Mouse (Mus musculus): ENCODE measurements around the gene Zglp1. TPM values are rescaled to one million over a fixed set of nuclear protein-coding genes. Genes with fewer than 3 reads are reported as not detected.

Zglp1 gene
- not detected for polyA plus RNA-seq (2017; shearing (Covaris generic))

DNA sequence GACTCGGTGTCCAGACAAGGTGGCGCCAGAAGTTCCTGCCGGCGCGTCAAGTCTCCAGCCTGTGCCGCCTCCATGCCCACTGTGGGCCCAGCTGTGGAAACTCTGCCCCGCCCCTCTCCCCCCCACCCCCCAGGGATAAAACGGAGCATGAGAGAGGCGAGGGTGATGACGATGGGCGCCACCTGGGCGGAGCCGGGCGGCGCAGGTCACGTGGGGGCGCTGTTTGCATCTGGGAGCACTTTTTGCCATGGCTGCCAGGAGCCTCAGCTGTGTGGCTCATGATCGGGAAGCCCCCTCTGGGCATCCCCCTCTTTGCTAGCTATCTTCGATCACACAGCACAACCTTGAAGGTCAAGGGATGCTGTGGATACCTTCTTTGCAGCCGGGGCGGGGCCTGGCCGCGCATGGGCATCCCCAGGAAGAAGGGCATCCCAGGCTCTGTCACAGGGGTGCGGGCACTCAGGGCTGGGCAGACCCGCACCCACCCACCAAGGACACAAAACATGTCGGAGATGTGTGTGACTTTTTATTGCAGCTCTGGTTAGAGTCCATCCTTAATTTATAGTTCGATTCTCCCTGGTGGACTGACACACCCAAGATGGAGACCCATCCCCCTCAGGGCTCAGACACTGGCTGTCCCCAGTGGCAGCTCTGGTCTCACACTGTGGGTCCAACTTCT lies at the start of gene Zglp1:
Gene Zglp1, minus strand, starts transcription at position 88 of the 679 bp plus-strand sequence.

GRCm38 (mm10) chr9:21091707-21092320 lies 24.9 kb upstream of the Zglp1 start, which contains the start of the genes Gm38431 and Raver1:
Gm38431 (minus strand) TSS chr9:21091997.
Raver1 (minus strand) TSS chr9:21092008.

GRCm38 (mm10) chr9:21073044-21073840 lies 6.3 kb upstream of the Zglp1 start, which contains the start of the genes Gm49373 and Fdx1l:
Gm49373 (minus strand) TSS chr9:21073096.
Fdx1l (minus strand) TSS chr9:21073614.

GRCm38 (mm10) chr9:21031896-21032351 lies 35.0 kb downstream of the Zglp1 start, which contains the start of gene Icam5:
Icam5 (plus strand) TSS chr9:21032073.

GRCm38 (mm10) chr9:21029291-21030054 lies 37.4 kb downstream of the Zglp1 start, which contains the start of gene Icam4:
Icam4 (plus strand) TSS chr9:21029373.

DNA sequence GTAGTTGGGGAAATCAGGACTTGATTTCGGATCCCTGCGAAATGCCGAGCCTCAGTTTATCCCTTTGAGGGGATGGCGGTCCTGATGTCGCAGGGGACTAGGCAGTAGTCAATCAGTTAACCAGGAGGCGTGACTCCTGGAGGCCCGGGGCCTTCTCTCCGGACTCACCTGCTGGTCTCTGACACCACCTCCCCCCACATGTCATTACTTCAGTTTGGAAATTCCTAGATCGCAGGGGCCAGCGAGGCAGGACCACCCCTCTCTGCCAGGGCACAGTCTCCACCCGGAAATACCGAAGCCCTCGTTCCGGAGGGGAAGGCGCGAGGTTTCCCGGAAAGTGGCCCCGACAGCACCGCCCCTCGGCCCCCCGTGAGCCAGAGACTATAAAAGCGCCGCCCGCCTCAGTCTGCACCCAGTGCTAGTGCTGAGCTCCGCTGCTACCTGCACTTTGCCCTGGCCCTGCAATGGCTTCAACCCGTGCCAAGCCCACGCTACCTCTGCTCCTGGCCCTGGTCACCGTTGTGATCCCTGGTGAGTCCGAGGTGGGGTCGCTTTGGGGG lies 51.2 kb downstream of the Zglp1 start, which contains the start of gene Icam1:
Gene Icam1, plus strand, starts transcription at position 415 of the 560 bp plus-strand sequence.

Other genes with a start within 250 kb of the Zglp1 start
- not detected for gene Rdh8, start 248.6 kb downstream of the Zglp1 start, polyA plus RNA-seq (2017; shearing (Covaris generic))
- 40.4 TPM for gene A230050P20Rik, start 198.5 kb downstream of the Zglp1 start, polyA plus RNA-seq (2017; shearing (Covaris generic))
- 2.1 TPM for gene Angptl6, start 187.4 kb downstream of the Zglp1 start, polyA plus RNA-seq (2017; shearing (Covaris generic))
- gene Ppan, start 178.9 kb downstream of the Zglp1 start, polyA plus RNA-seq (2017; shearing (Covaris generic)): 122 TPM
- 312 TPM for gene Eif3g, start 168.5 kb downstream of the Zglp1 start, polyA plus RNA-seq (2017; shearing (Covaris generic))
- 56.1 TPM for gene Dnmt1, start 107.2 kb downstream of the Zglp1 start, polyA plus RNA-seq (2017; shearing (Covaris generic))
- 16.7 TPM for gene S1pr2, start 90.3 kb downstream of the Zglp1 start, polyA plus RNA-seq (2017; shearing (Covaris generic))
- gene Mrpl4, start 64.4 kb downstream of the Zglp1 start, polyA plus RNA-seq (2017; shearing (Covaris generic)): 88.5 TPM
- 141 TPM for gene Icam1, start 51.1 kb downstream of the Zglp1 start, polyA plus RNA-seq (2017; shearing (Covaris generic))
- gene Icam4, start 37.7 kb downstream of the Zglp1 start, polyA plus RNA-seq (2017; shearing (Covaris generic)): 1.4 TPM
- gene Icam5, start 35.0 kb downstream of the Zglp1 start, polyA plus RNA-seq (2017; shearing (Covaris generic)): 0.59 TPM
- gene Gm49373, start 6.0 kb upstream of the Zglp1 start, polyA plus RNA-seq (2017; shearing (Covaris generic)): 0.26 TPM
- 35.9 TPM for gene Fdx1l, start 6.5 kb upstream of the Zglp1 start, polyA plus RNA-seq (2017; shearing (Covaris generic))
- gene Gm38431, start 24.9 kb upstream of the Zglp1 start, polyA plus RNA-seq (2017; shearing (Covaris generic)): 4.2 TPM
- gene Raver1, start 24.9 kb upstream of the Zglp1 start, polyA plus RNA-seq (2017; shearing (Covaris generic)): 60.3 TPM
- gene Tyk2, start 64.2 kb upstream of the Zglp1 start, polyA plus RNA-seq (2017; shearing (Covaris generic)): 62.4 TPM
- gene Cdc37, start 82.9 kb upstream of the Zglp1 start, polyA plus RNA-seq (2017; shearing (Covaris generic)): 304 TPM
- gene Pde4a, start 98.6 kb upstream of the Zglp1 start, polyA plus RNA-seq (2017; shearing (Covaris generic)): 3.2 TPM
- 27.0 TPM for gene Keap1, start 172.3 kb upstream of the Zglp1 start, polyA plus RNA-seq (2017; shearing (Covaris generic))
- 0.79 TPM for gene S1pr5, start 181.3 kb upstream of the Zglp1 start, polyA plus RNA-seq (2017; shearing (Covaris generic))
- 68.1 TPM for gene Atg4d, start 198.2 kb upstream of the Zglp1 start, polyA plus RNA-seq (2017; shearing (Covaris generic))
- 25.7 TPM for gene Kri1, start 220.9 kb upstream of the Zglp1 start, polyA plus RNA-seq (2017; shearing (Covaris generic))
- 50.4 TPM for gene Cdkn2d, start 224.3 kb upstream of the Zglp1 start, polyA plus RNA-seq (2017; shearing (Covaris generic))
- gene Ap1m2, start 245.2 kb upstream of the Zglp1 start, polyA plus RNA-seq (2017; shearing (Covaris generic)): 1.1 TPM